Mouse (Mus musculus): Measurements from ENCODE around the gene Supt4a.

The Supt4a gene

DNA sequence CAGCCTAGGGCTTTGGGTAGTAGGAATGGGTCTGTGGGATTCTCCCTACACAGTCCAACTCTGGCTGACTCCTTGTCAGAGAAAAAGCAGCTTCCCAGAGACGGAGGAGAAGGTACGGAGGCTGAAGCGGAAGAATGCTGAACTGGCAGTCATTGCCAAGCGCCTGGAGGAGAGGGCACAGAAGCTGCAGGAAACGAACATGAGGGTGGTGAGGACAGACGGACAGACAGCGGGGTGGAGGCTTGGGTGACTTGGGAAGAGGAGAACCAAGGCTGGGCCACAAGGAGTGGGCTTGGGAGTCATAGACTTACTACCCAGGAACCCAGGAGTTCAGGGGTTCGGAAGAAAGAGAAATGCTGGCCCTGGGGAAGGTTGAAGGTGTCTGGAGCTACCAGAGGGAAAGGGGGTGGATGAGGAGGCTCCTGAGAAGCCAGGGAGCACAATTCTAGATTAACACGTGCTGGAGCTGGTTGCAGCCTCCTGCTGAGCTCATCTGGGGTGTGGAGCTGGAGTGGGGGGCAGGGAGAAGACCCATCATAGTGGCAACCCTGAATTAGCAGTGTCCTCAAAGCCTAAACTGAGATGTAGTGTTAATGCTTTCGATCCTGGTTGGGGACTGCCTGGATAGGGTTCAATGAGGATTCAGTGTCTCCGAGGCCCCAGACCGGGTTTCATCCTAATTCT is 25.5 kb downstream of the Supt4a start:
- in situ Hi-C loops (cut with MboI, MseI): loop anchor here (5.0 kb wide), 1 partner anchor 36 kb away; no protein-coding TSS in a partner anchor

DNA sequence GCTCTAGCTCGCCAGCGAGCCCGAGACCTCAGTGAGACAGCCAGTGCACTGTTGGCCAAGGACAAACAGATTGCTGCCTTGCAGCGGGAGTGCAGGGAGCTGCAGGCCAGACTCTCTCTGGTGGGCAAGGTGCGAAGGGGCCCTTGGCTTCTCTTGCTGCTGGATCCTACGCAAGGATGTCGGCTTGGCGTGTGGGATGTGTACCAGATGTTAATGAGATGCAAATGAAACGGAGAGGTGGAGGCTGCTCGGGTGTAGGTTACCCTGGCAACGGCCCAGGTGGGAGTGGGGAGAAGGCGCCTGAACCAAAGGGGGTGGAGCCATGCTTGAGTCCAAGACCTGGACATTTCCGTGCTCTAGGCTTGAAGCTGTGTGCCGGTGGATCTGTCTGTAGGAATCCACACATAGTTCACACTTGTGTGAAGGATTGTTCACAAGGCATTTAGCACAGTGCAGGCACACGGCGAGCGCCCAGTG is 26.2 kb downstream of the Supt4a start:
- in situ Hi-C loops (cut with MboI, MseI): loop anchor here (5.0 kb wide), 1 partner anchor 36 kb away; no protein-coding TSS in a partner anchor

DNA sequence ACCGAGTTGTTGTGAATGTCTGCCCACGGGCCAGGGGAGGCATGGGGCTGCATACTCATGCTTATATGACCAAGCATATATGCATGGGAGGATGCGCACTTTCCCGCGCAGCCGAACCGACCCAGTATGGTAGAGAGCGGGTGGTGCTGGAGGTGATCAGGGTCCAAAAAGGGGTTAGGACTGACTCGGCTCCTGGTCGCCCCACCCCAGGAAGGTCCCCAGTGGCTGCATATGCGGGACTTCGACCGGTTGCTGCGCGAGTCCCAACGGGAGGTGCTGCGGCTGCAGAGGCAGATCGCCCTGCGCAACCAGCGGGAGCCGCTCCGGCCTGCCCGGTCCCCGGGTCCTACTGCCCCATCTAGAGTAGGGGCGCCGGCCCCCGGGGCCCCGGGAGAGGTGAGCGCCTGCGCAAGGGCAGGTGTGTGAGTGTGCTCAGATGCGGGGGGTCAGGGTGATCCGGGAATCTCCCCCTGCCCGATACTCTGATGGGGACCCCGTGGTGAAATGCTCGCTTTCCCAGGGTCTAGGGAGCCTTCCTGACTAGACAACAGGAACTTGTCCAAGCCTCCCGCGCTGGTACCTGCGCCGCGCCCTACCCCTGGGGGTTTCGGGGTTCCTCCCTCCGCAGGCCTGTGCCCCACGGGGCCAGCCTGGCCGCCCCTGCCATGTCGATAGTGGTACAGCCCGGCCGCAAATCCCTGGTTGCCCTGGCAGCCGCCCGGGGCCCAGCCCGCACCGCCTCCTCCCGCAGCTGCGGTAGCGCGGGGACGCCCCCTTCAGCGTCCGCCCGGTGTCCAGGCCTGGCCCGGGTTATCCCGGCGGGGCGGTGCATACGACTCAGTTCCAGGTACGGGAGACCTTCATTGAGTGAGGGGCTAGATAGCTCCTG is 26.9 kb downstream of the Supt4a start:
- in situ Hi-C loops (cut with MboI, MseI): loop anchor here (5.0 kb wide), 1 partner anchor 37 kb away; no protein-coding TSS in a partner anchor

DNA sequence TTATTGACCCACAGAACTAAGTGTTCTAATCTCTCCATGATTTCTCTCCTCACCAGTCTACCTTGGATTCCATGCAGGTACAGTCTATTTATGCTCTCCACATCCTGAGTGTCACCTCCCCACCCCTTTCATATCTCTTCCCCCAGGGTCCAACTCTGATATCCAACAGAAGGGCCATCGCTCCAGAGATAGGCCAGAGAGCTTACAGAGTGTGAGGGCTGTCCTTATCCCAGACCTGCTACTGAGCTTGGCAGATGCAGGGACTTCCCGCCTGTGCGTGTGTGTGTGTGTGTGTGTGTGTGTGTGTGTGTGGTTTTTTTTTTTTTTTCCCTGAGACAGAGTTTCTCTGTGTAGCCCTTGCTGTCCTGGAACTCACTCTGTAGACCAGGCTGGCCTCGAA is 31.4 kb downstream of the Supt4a start:
- in situ Hi-C loops (cut with MboI, MseI): loop anchor here (5.0 kb wide), 1 partner anchor 106 kb away; the partner anchor contains the start of gene Rnf43

DNA sequence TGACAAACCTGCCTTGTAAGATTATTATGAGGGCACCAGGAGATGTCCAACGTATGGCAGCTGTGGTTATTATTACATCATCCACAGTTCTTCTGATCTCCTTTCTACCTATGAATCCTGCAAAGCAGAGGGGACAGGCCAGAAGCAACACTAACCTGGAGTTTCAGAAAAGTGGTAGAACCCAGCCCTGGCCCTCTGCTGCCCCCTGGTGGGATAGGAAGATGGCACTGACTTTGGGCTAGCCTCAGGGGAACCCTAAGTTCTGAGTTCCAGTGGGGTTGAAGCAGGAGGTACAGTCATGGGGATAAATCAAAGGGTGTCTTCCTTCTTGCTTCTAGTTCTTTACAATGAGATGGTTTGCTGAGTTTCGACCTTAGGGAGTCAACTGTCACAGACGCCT is 33.6 kb downstream of the Supt4a start:
- in situ Hi-C loops (cut with MboI, MseI): no loop called here

DNA sequence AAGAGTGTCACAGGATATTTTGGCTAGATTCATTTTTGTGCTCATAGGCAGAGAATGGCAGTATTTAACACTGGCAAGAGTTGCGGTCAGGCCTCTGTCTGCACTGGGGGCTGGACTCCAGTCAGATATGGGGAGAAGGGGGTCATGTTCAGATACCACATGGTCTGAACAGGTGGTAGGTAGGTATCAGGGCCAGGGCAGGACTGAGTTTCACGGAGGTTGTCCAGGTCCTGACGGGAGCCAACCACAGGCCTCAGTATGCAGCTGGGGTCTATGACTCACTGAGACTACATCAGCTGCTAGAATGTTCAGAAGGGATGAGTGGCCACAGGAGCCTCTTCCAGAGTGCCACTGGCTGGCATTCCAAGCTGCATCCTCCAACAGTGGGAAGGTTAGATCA is 35.0 kb downstream of the Supt4a start:
- in situ Hi-C loops (cut with MboI, MseI): no loop called here

DNA sequence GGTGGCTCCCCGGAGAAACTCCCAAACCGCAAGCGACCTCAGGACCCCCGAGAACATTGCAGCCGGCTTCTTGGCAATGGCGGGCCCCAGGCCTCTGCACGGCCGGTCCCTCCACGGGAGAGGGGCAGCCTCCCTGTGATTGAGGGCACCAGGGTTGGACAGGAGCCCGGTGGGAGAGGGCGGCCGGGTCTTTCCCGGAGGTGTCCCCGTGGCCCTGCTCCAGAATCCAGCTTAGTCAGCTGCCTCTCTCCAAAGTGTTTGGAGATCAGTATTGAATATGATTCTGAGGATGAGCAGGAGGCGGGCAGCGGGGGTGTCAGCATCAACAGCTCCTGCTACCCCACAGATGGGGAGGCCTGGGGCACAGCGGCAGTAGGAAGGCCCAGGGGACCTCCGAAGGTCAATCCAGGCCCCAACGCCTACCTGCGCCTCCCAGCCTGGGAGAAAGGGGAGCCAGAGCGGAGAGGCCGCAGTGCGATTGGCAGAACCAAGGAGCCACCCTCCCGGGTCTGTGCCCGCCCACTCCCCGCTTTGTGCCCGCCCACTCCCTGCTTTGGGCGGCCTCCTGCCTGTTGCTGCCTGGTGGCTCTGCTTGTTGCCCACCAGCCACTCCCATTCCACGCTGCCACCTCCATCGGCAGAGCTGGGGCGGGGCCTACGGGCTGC is 40.9 kb downstream of the Supt4a start:
- in situ Hi-C loops (cut with MboI, MseI): no loop called here

DNA sequence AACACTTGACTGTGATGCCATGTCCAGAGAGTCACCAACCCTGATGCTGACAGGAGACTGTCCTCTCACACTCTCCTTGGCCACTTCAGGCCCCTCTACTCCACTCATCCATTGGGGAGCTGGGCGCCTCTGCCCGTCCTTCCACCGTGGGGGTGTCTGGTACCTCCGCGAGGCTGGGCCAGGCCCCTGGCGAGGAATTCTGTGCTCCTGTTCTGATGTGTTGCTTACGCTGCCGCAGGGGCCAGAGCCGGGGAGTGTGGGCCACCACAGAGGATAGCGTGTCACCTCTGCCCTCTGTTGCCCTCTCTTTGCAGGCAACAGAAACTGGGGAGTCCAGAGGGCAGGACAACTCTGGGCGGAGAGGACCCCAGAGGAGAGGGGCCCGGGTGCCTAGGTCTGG is 41.6 kb downstream of the Supt4a start:
- in situ Hi-C loops (cut with MboI, MseI): no loop called here

DNA sequence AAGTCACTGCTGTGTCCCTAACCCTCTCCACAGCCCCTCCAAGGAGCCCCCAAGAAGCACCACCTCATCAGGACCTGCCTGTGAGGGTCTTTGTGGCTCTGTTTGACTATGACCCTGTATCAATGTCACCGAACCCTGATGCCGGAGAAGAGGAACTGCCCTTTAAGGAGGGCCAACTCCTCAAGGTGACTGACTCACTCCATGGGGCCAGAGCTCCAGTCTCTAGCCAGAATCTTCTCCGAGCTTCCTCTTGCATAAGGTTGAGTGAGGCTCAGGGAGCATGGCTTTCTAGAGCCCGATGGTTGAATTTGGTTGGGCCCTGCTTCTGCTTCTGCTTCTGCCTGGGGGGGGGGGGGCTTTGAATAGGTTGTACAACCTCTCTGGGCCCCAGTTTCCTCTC is 42.0 kb downstream of the Supt4a start:
- in situ Hi-C loops (cut with MboI, MseI): no loop called here

DNA sequence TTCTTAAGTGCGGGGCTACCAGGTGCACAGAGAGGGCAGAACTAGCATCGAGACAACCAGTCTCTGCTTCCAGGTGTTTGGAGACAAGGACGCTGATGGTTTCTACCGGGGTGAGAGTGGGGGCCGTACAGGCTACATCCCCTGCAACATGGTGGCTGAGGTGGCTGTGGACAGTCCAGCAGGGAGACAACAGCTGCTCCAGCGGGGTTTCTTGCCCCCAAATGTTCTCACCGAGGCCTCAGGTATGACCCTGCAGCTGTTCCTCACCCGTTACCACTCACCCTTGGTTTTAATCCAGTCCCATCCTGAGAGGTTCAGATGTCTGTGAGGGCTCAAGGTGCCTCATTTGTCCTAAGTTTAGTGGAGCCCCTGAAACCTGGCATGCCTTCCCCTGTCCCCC is 42.8 kb downstream of the Supt4a start:
- in situ Hi-C loops (cut with MboI, MseI): no loop called here

DNA sequence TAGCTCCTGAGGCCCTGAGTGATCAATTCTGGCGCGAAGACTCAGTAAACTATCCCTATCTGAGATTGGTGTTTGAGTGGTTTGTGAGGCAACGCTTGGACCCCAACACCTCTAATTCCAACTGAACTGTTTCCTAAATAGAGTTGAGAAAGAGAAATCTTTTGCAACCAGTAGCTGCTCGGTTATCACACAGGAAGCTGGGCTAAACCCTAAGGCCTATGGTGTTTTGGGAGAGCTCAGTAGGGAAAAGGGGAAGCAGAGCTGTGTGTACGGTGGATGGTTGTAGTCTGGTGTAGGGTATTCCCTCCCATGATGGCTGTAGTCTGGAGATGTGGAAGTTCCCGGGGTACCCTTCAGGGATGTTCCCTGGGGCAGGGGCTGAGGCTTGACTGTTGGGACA is 52.7 kb downstream of the Supt4a start:
- in situ Hi-C loops (cut with MboI, MseI): no loop called here
